Mouse (Mus musculus) erythroblast, embryonic 14.5 days (primary cell): ENCODE results near the gene Bcl9l.

Experiments
- GATA1 ChIP-seq: IDR thresholded peaks from 2 replicates; pipeline ENCODE4 v1.6.1; 2012; ENCODE audit warnings: low read length, inconsistent platforms, mixed read lengths
- TAL1 ChIP-seq: IDR thresholded peaks from 3 replicates; pipeline ENCODE4 v1.6.1; 2012; ENCODE audit warnings: low read length, inconsistent platforms, mixed read lengths

GRCm38 (mm10) chr9:44517368-44517767, 34.7 kb downstream of the Bcl9l start:
- no peak for TF ChIP-seq GATA1
- no peak for TF ChIP-seq TAL1
